11 mouse cellular contexts compared by ENCODE assay signal in the genomic region with DNA sequence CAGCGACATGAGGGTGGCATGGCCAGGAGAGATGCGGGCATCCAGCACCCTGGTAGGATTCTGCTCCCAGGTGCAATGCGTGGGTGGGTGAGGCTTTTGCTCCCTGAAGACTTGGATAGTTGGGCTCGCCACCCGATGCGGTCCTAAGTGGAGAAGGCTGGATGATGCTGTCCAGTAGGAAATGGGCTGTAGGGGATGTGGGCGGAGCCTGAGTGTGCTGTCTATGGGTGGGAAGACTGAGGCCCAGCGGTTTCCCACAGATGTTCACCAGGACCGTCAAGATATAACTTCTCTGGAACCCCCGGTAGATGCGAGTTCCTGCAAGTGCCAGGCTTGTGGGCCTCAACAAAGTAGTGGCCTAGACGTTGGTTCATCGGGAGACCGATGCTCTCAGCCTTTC. TPM values are rescaled to one million over a fixed set of nuclear protein-coding genes. Genes with fewer than 3 reads are reported as not detected.
DNase-seq lines count a peak whose midpoint lies in the region; ATAC-seq lines count a peak whose summit lies in the region.
"Had no signal": no experiment of that assay in that cellular context is flagged by ENCODE, and none has a peak within 500 bp of the region (broad histone marks: within the 10 kb centered on the region; RNA-seq: fewer than 3 reads in every experiment).

No protein-coding gene starts in this region.

- H3K9me3 ChIP-seq in heart, embryonic 16.5 days (replicated peaks; ENCODE audit: control insufficient read depth, low read length), result no peaks in the 10 kb centered on the region
- H3K9me3 ChIP-seq in embryonic facial prominence, embryonic 10.5 days, result no peaks in the 10 kb centered on the region
- H3K9me3 ChIP-seq in hindbrain, embryonic 16.5 days (ENCODE audit: control insufficient read depth, low read length), result no peaks in the 10 kb centered on the region
- no peaks in the 10 kb centered on the region for H3K9me3 ChIP-seq in midbrain, embryonic 14.5 days (ENCODE audit: control insufficient read depth, low read length)

- H3K9ac ChIP-seq in heart, embryonic 16.5 days (ENCODE audit: low read length), result no peak overlapping the region
- no peak overlapping the region for H3K9ac ChIP-seq in hindbrain, embryonic 16.5 days (ENCODE audit: low read depth, low read length)
- H3K9ac ChIP-seq in midbrain, embryonic 14.5 days (replicated peaks; ENCODE audit: low read length), result no peak overlapping the region

- H3K36me3 ChIP-seq in heart, embryonic 16.5 days (ENCODE audit: control insufficient read depth, insufficient read depth), result no peaks in the 10 kb centered on the region
- H3K36me3 ChIP-seq in embryonic facial prominence, embryonic 10.5 days (replicated peaks), result no peaks in the 10 kb centered on the region
- H3K36me3 ChIP-seq in hindbrain, embryonic 16.5 days (ENCODE audit: control insufficient read depth, insufficient read depth, low read length), result no peaks in the 10 kb centered on the region
- H3K36me3 ChIP-seq in midbrain, embryonic 14.5 days (ENCODE audit: control insufficient read depth, insufficient read depth, low read length), result no peaks in the 10 kb centered on the region

- H3K4me2 ChIP-seq in heart, embryonic 16.5 days (ENCODE audit: low read depth, low read length), result peak overlapping the region; percentile 54
- peak overlapping the region; percentile 47 for H3K4me2 ChIP-seq in hindbrain, embryonic 16.5 days (ENCODE audit: low read length)
- peak overlapping the region; percentile 39 for H3K4me2 ChIP-seq in midbrain, embryonic 14.5 days (ENCODE audit: low read length)

- DNase-seq in heart, postnatal 36 days, result no peak
- DNase-seq in embryonic facial prominence, embryonic 10.5 days (ENCODE audit: low spot score), result no peak
- DNase-seq in midbrain, embryonic 14.5 days, result no peak
- DNase-seq in B cell, adult 2 months, result no peak
- DNase-seq in kidney, postnatal 14 days, result no peak

- H3K4me3 ChIP-seq in heart, embryonic 16.5 days (ENCODE audit: low read length), result peak overlapping the region; percentile 29
- peak overlapping the region; percentile 45 for H3K4me3 ChIP-seq in embryonic facial prominence, embryonic 10.5 days
- H3K4me3 ChIP-seq in hindbrain, embryonic 16.5 days (ENCODE audit: low read length), result peak overlapping the region; percentile 21
- peak overlapping the region; percentile 14 for H3K4me3 ChIP-seq in midbrain, embryonic 14.5 days (replicated peaks; ENCODE audit: low read depth, low read length)

- intact Hi-C loops in heart, postnatal 36 days (cut with DNase I), result no loop called here

- ATAC-seq in heart, embryonic 16.5 days (replicated peaks; ENCODE audit: extremely low read depth, insufficient read depth, low FRiP score), result no peak
- ATAC-seq in hindbrain, embryonic 16.5 days, result no peak
- ATAC-seq in midbrain, embryonic 14.5 days (ENCODE audit: low FRiP score, low TSS enrichment), result no peak
- ATAC-seq in activated CD4-positive, CD25-positive, alpha-beta regulatory T cell, adult 4 months, result no peak

- H3K27ac ChIP-seq in heart, embryonic 16.5 days (ENCODE audit: low read length), result no peak overlapping the region
- no peak overlapping the region for H3K27ac ChIP-seq in embryonic facial prominence, embryonic 10.5 days (replicated peaks)
- no peak overlapping the region for H3K27ac ChIP-seq in hindbrain, embryonic 16.5 days (ENCODE audit: low read depth, low read length)
- H3K27ac ChIP-seq in midbrain, embryonic 14.5 days (replicated peaks; ENCODE audit: low read depth, low read length), result no peak overlapping the region
- H3K27ac ChIP-seq: macrophage had no signal

- peaks cover 11% of the 10 kb centered on the region; the same call in 1 of the 2 replicates for H3K27me3 ChIP-seq in heart, embryonic 16.5 days (ENCODE audit: control insufficient read depth, insufficient read depth, low read length)
- peaks cover 20% of the 10 kb centered on the region for H3K27me3 ChIP-seq in embryonic facial prominence, embryonic 10.5 days (replicated peaks; ENCODE audit: low read depth, poor library complexity, severe bottlenecking)
- no peaks in the 10 kb centered on the region; the same call in 1 of the 2 replicates for H3K27me3 ChIP-seq in hindbrain, embryonic 16.5 days (replicated peaks; ENCODE audit: control insufficient read depth, insufficient read depth, low read length)
- H3K27me3 ChIP-seq in midbrain, embryonic 14.5 days (ENCODE audit: control insufficient read depth, insufficient read depth, low read length), result no peaks in the 10 kb centered on the region

- WGBS in heart, embryonic 16.5 days, result 51% methylated on average over 14 of the region's 14 CpGs
- WGBS in embryonic facial prominence, embryonic 10.5 days, result 59% methylated on average over 14 of the region's 14 CpGs
- WGBS in hindbrain, embryonic 16.5 days, result 58% methylated on average over 14 of the region's 14 CpGs
- WGBS in midbrain, embryonic 14.5 days, result 60% methylated on average over 14 of the region's 14 CpGs

- H3K4me1 ChIP-seq in heart, embryonic 16.5 days (ENCODE audit: control insufficient read depth, insufficient read depth, low read length), result no peaks in the 10 kb centered on the region
- H3K4me1 ChIP-seq in embryonic facial prominence, embryonic 10.5 days, result peaks cover 18% of the 10 kb centered on the region
- H3K4me1 ChIP-seq in hindbrain, embryonic 16.5 days (ENCODE audit: control insufficient read depth, insufficient read depth, low read depth, low read length), result peaks cover 3% of the 10 kb centered on the region
- no peaks in the 10 kb centered on the region for H3K4me1 ChIP-seq in midbrain, embryonic 14.5 days (ENCODE audit: control insufficient read depth, insufficient read depth, low read length)

RNA-seq across cellular contexts. Expression of a gene that starts 4.9 kb away (rescaled TPM):
- polyA plus RNA-seq in heart, embryonic 16.5 days (2015; fragmentation: Nextera tagmentation; extraction: Ambion mirVana), result 0.04 and 0.07 TPM in 2 replicates
- not detected for total RNA-seq in heart, postnatal 36 days (2021)
- 0.06 and 0.19 TPM in 2 replicates for polyA plus RNA-seq in embryonic facial prominence, embryonic 10.5 days (2016; fragmentation: Nextera tagmentation; extraction: Ambion mirVana)
- polyA plus RNA-seq in hindbrain, embryonic 16.5 days (2015; fragmentation: Nextera tagmentation; extraction: Ambion mirVana), result 5.8 and 7.2 TPM in 2 replicates
- polyA plus RNA-seq in midbrain, embryonic 14.5 days (2014; fragmentation: Nextera tagmentation; extraction: Ambion mirVana), result 1.6 and 3.0 TPM in 2 replicates
- under 1 TPM; 0.12 to 0.64 TPM for polyA plus RNA-seq in activated CD4-positive, CD25-positive, alpha-beta regulatory T cell, adult 4 months (2017; shearing (Covaris generic))
- total RNA-seq: common myeloid progenitor, adult 5-6 weeks had no signal
- polyA plus RNA-seq: macrophage had no signal

RNA-seq across cellular contexts. Expression of a gene that starts 16.9 kb away (rescaled TPM):
- polyA plus RNA-seq in heart, embryonic 16.5 days (2015; fragmentation: Nextera tagmentation; extraction: Ambion mirVana), result 112 and 129 TPM in 2 replicates
- total RNA-seq in heart, postnatal 36 days (2021), result 10 to 100 TPM; 61.0 to 63.7 TPM
- polyA plus RNA-seq in embryonic facial prominence, embryonic 10.5 days (2016; fragmentation: Nextera tagmentation; extraction: Ambion mirVana), result 279 and 285 TPM in 2 replicates
- polyA plus RNA-seq in hindbrain, embryonic 16.5 days (2015; fragmentation: Nextera tagmentation; extraction: Ambion mirVana), result 112 and 121 TPM in 2 replicates
- polyA plus RNA-seq in midbrain, embryonic 14.5 days (2014; fragmentation: Nextera tagmentation; extraction: Ambion mirVana), result 144 and 175 TPM in 2 replicates
- polyA plus RNA-seq in activated CD4-positive, CD25-positive, alpha-beta regulatory T cell, adult 4 months (2017; shearing (Covaris generic)), result 10 to 100 TPM; 39.6 to 43.9 TPM

RNA-seq across cellular contexts. Expression of a gene that starts 38.9 kb away (rescaled TPM):
- polyA plus RNA-seq in heart, embryonic 16.5 days (2015; fragmentation: Nextera tagmentation; extraction: Ambion mirVana), result 0.09 TPM in 1 of 2 replicates, not detected in the other
- total RNA-seq in heart, postnatal 36 days (2021), result not detected
- polyA plus RNA-seq in embryonic facial prominence, embryonic 10.5 days (2016; fragmentation: Nextera tagmentation; extraction: Ambion mirVana), result not detected in 2 replicates
- 0.25 and 0.40 TPM in 2 replicates for polyA plus RNA-seq in hindbrain, embryonic 16.5 days (2015; fragmentation: Nextera tagmentation; extraction: Ambion mirVana)
- polyA plus RNA-seq in midbrain, embryonic 14.5 days (2014; fragmentation: Nextera tagmentation; extraction: Ambion mirVana), result 0.12 TPM in 1 of 2 replicates, not detected in the other
- polyA plus RNA-seq in activated CD4-positive, CD25-positive, alpha-beta regulatory T cell, adult 4 months (2017; shearing (Covaris generic)), result under 1 TPM in 1 of 2 experiments, not detected in 1; 0.16 TPM
- total RNA-seq: MEL had no signal
- polyA plus RNA-seq: macrophage had no signal
